Mouse (Mus musculus) liver, postnatal 0 days (tissue): ENCODE data around the gene Slc7a1.

Experiments used
- CTCF ChIP-seq: sonication (generic); IDR thresholded peaks from 2 replicates; pipeline ENCODE4 v1.5.1; 2016; ENCODE audit warnings: antibody characterized with exemption, low read depth
- EP300 ChIP-seq: IDR thresholded peaks from 2 replicates; pipeline ENCODE4 v1.6.1; 2016; ENCODE audit warnings: antibody characterized with exemption, low read depth, mild to moderate bottlenecking

DNA sequence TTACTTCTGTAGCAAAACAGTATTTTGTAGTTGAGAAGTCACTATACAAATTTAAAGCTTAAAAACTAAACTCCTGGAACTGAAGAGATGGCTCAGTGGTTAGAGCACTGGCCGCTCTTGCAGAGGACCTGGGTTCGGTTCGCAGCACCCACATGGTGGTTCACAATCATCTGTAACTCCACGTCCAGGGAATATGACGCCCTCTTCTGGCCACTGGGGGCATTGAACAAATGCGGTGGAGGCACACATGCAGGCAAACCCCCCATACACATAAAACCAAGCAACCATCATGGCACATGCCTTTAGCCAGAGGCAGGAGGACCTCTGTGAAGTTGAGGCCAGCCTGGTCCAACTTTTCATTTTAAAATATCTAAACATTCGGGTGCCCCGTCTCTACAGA is 23.3 kb downstream of the Slc7a1 start:
- TF ChIP-seq CTCF: no peak
- no peak for TF ChIP-seq EP300
